Mouse (Mus musculus) cerebellum, adult 9-10 months (tissue): ENCODE measurements around the gene Calr4.
A peak's percentile ranks its signal among the peaks of the same experiment; 100 is the strongest.

Experiments
- DNase-seq: peaks from one replicate; pipeline ENCODE4 v3.0.0; 2022

Gene Calr4

GRCm38 (mm10) chr4:109280459-109281160 lies 46.3 kb downstream of the Calr4 start:
- DNase-seq, result peak; percentile 20

- DNase-seq, result peak; percentile 17
Measured at GRCm38 (mm10) chr4:109281161-109281560, 46.9 kb downstream of the Calr4 start.

GRCm38 (mm10) chr4:109281946-109282345 lies 47.7 kb downstream of the Calr4 start:
- DNase-seq, result peak; percentile 8

- no peak for DNase-seq
Measured at GRCm38 (mm10) chr4:109294629-109295028, 60.3 kb downstream of the Calr4 start.

GRCm38 (mm10) chr4:109296510-109296909 lies 62.2 kb downstream of the Calr4 start:
- DNase-seq, result no peak

- no peak for DNase-seq
Measured at GRCm38 (mm10) chr4:109299136-109299535, 64.9 kb downstream of the Calr4 start.
